Mouse (Mus musculus) CH12.LX (cell line): ENCODE data around the gene Anxa1. TPM values are rescaled to one million over a fixed set of nuclear protein-coding genes. Genes with fewer than 3 reads are reported as not detected.

Experiments used
- polyA plus RNA-seq: library from polyadenylated mRNA; unstranded; fragments of >175 nt; gene quantifications from 2 replicates; pipeline ENCODE4 v1.2.1, GENCODE M21; 2012; ENCODE audit warnings: low read depth; ENCODE audit not compliant: insufficient read length
- total RNA-seq, 2 experiments: library from RNA; depleted of rRNA; stranded (reverse); fragments of 300-350 nt in 1 of 2; fragments of >200 nt in 1 of 2; gene quantifications; 2 replicates each; pipeline ENCODE4 v1.2.3; 2012 to 2014

Gene Anxa1
- total and polyA plus RNA-seq, 3 experiments: 3.9 to 24.9 (median 13.2) TPM

Other genes starting within 250 kb of the Anxa1 start
- 0.17 and 0.21 TPM in 2 replicates for gene Aldh1a1, start 101.8 kb upstream of the Anxa1 start, total RNA-seq (2012; rRNA removed)
- 0.99 and 1.3 TPM in 2 replicates for gene Aldh1a1, start 101.8 kb upstream of the Anxa1 start, total RNA-seq (2014; rRNA removed)
- gene Aldh1a1, start 101.8 kb upstream of the Anxa1 start, polyA plus RNA-seq: 1.1 TPM in 2 replicates